Mouse (Mus musculus): ENCODE measurements around the gene Sec63. TPM values are rescaled to one million over a fixed set of nuclear protein-coding genes. Genes with fewer than 3 reads are reported as not detected.
A peak's percentile ranks its signal among the peaks of the same experiment; 100 is the strongest.

The Sec63 gene
- polyA plus RNA-seq, 1 experiment: 11.8 TPM

GRCm38 (mm10) chr10:42854838-42855237, 93.5 kb downstream of the Sec63 start:
- no peak for DNase-seq
- Histone ChIP-seq H3K4me3 (ENCODE audit: insufficient read depth, low read depth, low read length) (no peak overlapping the region), H3K4me1 (ENCODE audit: control insufficient read depth, insufficient read depth, low read length) (no peaks in the 10 kb centered on the region), H3K27ac (ENCODE audit: insufficient read depth, low read depth, low read length) (no peak overlapping the region), H3K27me3 (replicated peaks; ENCODE audit: control insufficient read depth, insufficient read depth, low read length) (no peaks in the 10 kb centered on the region), H3K36me3 (ENCODE audit: control insufficient read depth, insufficient read depth, low read length) (no peaks in the 10 kb centered on the region)
- WGBS: 70% methylated on average over 4 of the region's 4 CpGs
- no peak for TF ChIP-seq CTCF (conservative IDR thresholded peaks at IDR 0.05; ENCODE audit: insufficient read depth, insufficient read length, low read depth, low read length)
- no peak for TF ChIP-seq POLR2A (IDR thresholded peaks at IDR 0.05; ENCODE audit: low read depth, low read length)

DNA sequence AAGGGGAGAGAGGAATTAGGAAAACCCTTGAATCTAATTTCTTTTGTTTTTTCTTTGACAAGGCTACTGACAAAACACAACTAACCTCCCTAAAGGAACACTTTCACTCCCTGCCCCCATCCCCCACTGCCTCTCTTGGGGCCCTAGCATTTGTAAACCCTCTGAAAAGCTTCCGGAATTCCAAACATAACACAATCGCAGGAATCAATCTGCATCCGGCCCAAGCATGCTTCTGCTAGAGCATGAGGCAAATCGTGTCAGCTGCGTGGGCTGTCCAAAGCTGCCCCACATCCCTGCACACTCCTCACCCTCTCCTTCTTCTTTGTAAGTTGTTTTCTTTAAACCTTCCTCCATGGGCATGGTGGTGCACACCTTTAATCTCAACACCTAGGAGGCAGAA, 94.0 kb downstream of the Sec63 start:
- Histone ChIP-seq H3K4me3 (ENCODE audit: insufficient read depth, low read depth, low read length) (no peak overlapping the region), H3K27ac (ENCODE audit: insufficient read depth, low read depth, low read length) (no peak overlapping the region), H3K27me3 (replicated peaks; ENCODE audit: control insufficient read depth, insufficient read depth, low read length) (no peaks in the 10 kb centered on the region), H3K36me3 (ENCODE audit: control insufficient read depth, insufficient read depth, low read length) (no peaks in the 10 kb centered on the region), H3K4me1 (ENCODE audit: control insufficient read depth, insufficient read depth, low read length) (no peaks in the 10 kb centered on the region)
- TF ChIP-seq POLR2A (IDR thresholded peaks at IDR 0.05; ENCODE audit: low read depth, low read length) (no peak), CTCF (conservative IDR thresholded peaks at IDR 0.05; ENCODE audit: insufficient read depth, insufficient read length, low read depth, low read length) (no peak)
- WGBS: 46% methylated on average over 5 of the region's 5 CpGs
- DNase-seq: peak; percentile 60

DNA sequence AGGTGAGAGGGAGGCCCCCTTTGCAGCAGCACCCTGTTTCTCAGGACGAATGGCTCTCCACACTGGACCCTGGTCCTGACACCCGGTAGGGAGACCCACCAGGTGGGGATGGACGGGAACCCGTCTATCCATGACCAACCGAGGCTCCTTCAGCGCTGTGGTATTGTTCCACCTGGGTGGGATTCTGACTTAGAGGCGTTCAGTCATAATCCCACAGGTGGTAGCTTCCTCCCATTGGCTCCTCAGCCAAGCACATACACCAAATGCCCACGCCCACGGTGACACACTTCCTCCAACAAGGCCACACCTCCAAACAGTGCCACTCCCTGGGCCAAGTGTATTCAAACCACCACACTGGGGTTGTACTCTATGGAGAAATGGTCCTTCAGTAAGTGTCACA, 95.3 kb downstream of the Sec63 start:
- Histone ChIP-seq H3K4me3 (ENCODE audit: insufficient read depth, low read depth, low read length) (no peak overlapping the region), H3K4me1 (ENCODE audit: control insufficient read depth, insufficient read depth, low read length) (0 out of 2 replicates have a peak, but pooled peaks cover 2% of the 10 kb centered on the region), H3K27ac (ENCODE audit: insufficient read depth, low read depth, low read length) (no peak overlapping the region), H3K36me3 (ENCODE audit: control insufficient read depth, insufficient read depth, low read length) (no peaks in the 10 kb centered on the region), H3K27me3 (replicated peaks; ENCODE audit: control insufficient read depth, insufficient read depth, low read length) (no peaks in the 10 kb centered on the region)
- no peak for TF ChIP-seq POLR2A (IDR thresholded peaks at IDR 0.05; ENCODE audit: low read depth, low read length)
- TF ChIP-seq CTCF (conservative IDR thresholded peaks at IDR 0.05; ENCODE audit: insufficient read depth, insufficient read length, low read depth, low read length): no peak
- no peak for DNase-seq
- 96% methylated on average over 9 of the region's 9 CpGs for WGBS

- TF ChIP-seq POLR2A (IDR thresholded peaks at IDR 0.05; ENCODE audit: low read depth, low read length) (no peak), CTCF (conservative IDR thresholded peaks at IDR 0.05; ENCODE audit: insufficient read depth, insufficient read length, low read depth, low read length) (no peak)
- Histone ChIP-seq H3K36me3 (ENCODE audit: control insufficient read depth, insufficient read depth, low read length) (no peaks in the 10 kb centered on the region), H3K4me1 (ENCODE audit: control insufficient read depth, insufficient read depth, low read length) (0 out of 2 replicates have a peak, but pooled peaks cover 2% of the 10 kb centered on the region), H3K27ac (ENCODE audit: insufficient read depth, low read depth, low read length) (no peak overlapping the region), H3K4me3 (ENCODE audit: insufficient read depth, low read depth, low read length) (no peak overlapping the region), H3K27me3 (replicated peaks; ENCODE audit: control insufficient read depth, insufficient read depth, low read length) (no peaks in the 10 kb centered on the region)
- DNase-seq: no peak
- WGBS: 96% methylated on average over 2 of the region's 2 CpGs
Measured at GRCm38 (mm10) chr10:42857021-42857420, 95.7 kb downstream of the Sec63 start.

DNA sequence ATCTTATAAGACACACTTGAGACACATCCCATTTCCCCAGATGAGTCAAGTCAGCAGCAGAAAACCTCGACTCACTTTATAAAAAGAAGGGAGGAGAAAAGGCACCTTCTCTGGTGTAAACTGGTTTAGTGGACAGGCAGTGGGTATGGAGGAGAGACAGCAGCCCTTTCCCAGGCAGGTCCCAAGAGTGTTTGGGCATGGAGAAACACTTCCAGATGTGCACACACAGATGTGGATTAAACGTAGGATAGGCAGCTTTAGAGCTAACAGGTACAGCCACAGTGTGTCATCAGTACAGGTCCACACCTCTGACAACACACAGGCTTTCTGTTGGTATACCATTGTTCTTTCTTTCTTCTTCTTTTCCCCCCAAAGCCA, 98.5 kb downstream of the Sec63 start:
- H3K27me3 ChIP-seq (replicated peaks; ENCODE audit: control insufficient read depth, insufficient read depth, low read length): no peaks in the 10 kb centered on the region
- H3K27ac ChIP-seq (ENCODE audit: insufficient read depth, low read depth, low read length): no peak overlapping the region
- DNase-seq: no peak
- no peak overlapping the region for H3K4me3 ChIP-seq (ENCODE audit: insufficient read depth, low read depth, low read length)
- 74% methylated on average over 2 of the region's 2 CpGs for WGBS
- no peak for TF ChIP-seq CTCF (conservative IDR thresholded peaks at IDR 0.05; ENCODE audit: insufficient read depth, insufficient read length, low read depth, low read length)
- no peak for TF ChIP-seq POLR2A (IDR thresholded peaks at IDR 0.05; ENCODE audit: low read depth, low read length)
- 0 out of 2 replicates have a peak, but pooled peaks cover 2% of the 10 kb centered on the region for H3K4me1 ChIP-seq (ENCODE audit: control insufficient read depth, insufficient read depth, low read length)
- no peaks in the 10 kb centered on the region for H3K36me3 ChIP-seq (ENCODE audit: control insufficient read depth, insufficient read depth, low read length)

DNA sequence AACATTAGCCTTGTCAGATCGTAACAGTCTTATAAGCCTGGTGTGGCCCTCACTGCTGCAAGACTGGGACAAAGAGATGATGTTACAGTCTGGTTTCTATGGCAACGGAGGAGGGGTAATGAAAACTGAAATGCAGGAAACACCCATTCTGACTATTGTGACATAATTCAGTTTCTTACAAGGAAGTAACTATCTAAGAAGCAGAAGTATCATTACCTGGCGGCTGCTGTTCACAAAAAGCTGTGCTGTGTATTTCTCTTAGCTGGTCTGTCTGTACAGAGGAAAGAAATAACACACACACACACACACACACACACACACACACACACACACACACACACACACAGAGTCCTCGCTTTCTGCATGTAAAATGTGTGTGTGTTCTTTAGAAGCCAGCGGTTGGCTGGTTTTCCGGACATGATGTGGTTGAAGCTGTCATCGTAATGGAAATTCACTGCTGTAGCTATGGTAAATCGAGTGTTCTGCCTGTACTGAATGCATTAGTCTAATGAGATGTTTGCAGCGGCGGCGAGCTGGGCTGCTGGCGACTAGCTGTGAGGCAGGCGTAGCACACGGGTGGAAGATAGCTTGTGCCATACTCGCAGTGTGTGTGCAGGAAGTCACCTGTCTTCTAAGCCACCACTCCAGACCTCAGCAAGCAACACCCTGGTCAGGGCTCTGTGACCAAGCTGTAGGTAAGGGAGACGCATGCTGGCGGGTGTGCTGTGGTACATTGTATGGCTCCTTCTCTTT, 99.0 kb downstream of the Sec63 start, which contains the start of gene Scml4:
Gene Scml4, plus strand, starts transcription at position 212 of the 753 bp plus-strand sequence.
- Histone ChIP-seq H3K27ac (ENCODE audit: insufficient read depth, low read depth, low read length) (no peak within 1 kb of the TSS), H3K4me3 (ENCODE audit: insufficient read depth, low read depth, low read length) (peak within 1 kb of the TSS; percentile 42), H3K36me3 (ENCODE audit: control insufficient read depth, insufficient read depth, low read length) (no peaks in the 10 kb centered on the region), H3K27me3 (replicated peaks; ENCODE audit: control insufficient read depth, insufficient read depth, low read length) (no peaks in the 10 kb centered on the region), H3K4me1 (ENCODE audit: control insufficient read depth, insufficient read depth, low read length) (0 out of 2 replicates have a peak, but pooled peaks cover 2% of the 10 kb centered on the region)
- DNase-seq: peak; percentile 39
- TF ChIP-seq CTCF (conservative IDR thresholded peaks at IDR 0.05; ENCODE audit: insufficient read depth, insufficient read length, low read depth, low read length) (no peak), POLR2A (IDR thresholded peaks at IDR 0.05; ENCODE audit: low read depth, low read length) (no peak)
- 59% methylated on average over 17 of the region's 17 CpGs for WGBS

DNA sequence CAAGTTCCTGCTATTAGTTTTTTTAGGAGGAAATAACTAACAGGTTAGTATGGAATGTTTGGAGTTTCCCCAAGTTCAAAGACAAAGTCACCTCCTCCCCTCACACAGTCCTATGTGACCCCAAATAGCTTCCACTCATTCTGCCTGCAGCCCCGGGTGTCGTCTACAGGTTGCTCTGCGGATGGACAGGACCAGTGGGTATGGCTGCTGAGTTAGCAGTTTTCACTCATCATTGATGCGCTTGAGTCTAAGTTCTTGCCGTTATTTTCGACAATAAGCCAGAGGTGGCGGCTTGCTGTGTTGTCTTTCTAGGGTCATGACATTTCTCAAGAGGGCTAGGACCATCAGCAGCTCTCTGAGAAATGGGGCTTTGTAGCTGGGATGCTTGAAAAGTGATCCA, 100.2 kb downstream of the Sec63 start:
- Histone ChIP-seq H3K27ac (ENCODE audit: insufficient read depth, low read depth, low read length) (no peak overlapping the region), H3K27me3 (replicated peaks; ENCODE audit: control insufficient read depth, insufficient read depth, low read length) (no peaks in the 10 kb centered on the region), H3K4me3 (ENCODE audit: insufficient read depth, low read depth, low read length) (no peak overlapping the region), H3K4me1 (ENCODE audit: control insufficient read depth, insufficient read depth, low read length) (0 out of 2 replicates have a peak, but pooled peaks cover 2% of the 10 kb centered on the region), H3K36me3 (ENCODE audit: control insufficient read depth, insufficient read depth, low read length) (no peaks in the 10 kb centered on the region)
- no peak for DNase-seq
- WGBS: 72% methylated on average over 7 of the region's 7 CpGs
- TF ChIP-seq CTCF (conservative IDR thresholded peaks at IDR 0.05; ENCODE audit: insufficient read depth, insufficient read length, low read depth, low read length) (no peak), POLR2A (IDR thresholded peaks at IDR 0.05; ENCODE audit: low read depth, low read length) (no peak)

All from kidney, adult 2 months (tissue).